Comparison of ENCODE assay signal across 8 mouse cellular contexts in the genomic region with DNA sequence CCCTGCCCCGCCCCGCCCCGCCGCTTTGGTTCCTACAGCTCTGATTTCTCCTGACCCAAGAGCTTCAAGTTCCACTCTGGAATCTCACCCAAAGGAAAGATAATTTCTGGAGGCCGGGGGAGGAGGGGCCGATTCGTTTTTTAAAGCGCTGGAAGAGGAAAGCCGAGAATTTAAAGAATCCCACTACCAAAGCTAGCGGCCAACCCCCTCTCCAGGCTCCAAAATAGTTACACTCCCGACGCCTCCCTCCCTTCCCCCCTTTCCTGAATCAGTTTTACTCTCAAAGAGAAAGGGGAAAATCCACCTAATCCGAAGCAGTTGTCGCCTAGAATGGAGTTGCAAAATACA. TPM values are rescaled to one million over a fixed set of nuclear protein-coding genes. Genes with fewer than 3 reads are reported as not detected.
DNase-seq lines count a peak whose midpoint lies in the region; ATAC-seq and TF ChIP-seq lines count a peak whose summit lies in the region.

Gene Dse (minus strand): TSS at position 213 of the 348 bp plus-strand sequence.

- TF ChIP-seq POLR2A in cerebellum, adult 2 months (IDR thresholded peaks at IDR 0.05; ENCODE audit: borderline replicate concordance, insufficient read depth, low read length): no peak
- TF ChIP-seq POLR2A in limb, embryonic 14.5 days (IDR thresholded peaks at IDR 0.05; ENCODE audit: borderline replicate concordance, extremely low read depth, insufficient read depth, insufficient read length): no peak

- TF ChIP-seq CTCF in cerebellum, adult 2 months (IDR thresholded peaks at IDR 0.05; ENCODE audit: borderline replicate concordance, insufficient read depth, low read depth, low read length): no peak

- peak within 1 kb of the TSS; percentile 75 for H3K4me2 ChIP-seq in lung, embryonic 16.5 days (ENCODE audit: low read depth, low read length)
- peak within 1 kb of the TSS; percentile 76 for H3K4me2 ChIP-seq in forebrain, embryonic 14.5 days (ENCODE audit: low read length)
- H3K4me2 ChIP-seq in limb, embryonic 14.5 days (replicated peaks; ENCODE audit: low read depth, low read length, severe bottlenecking): peak within 1 kb of the TSS; percentile 67
- H3K4me2 ChIP-seq in neural tube, embryonic 14.5 days (ENCODE audit: low read depth, low read length): peak within 1 kb of the TSS; percentile 87

- no peaks in the 10 kb centered on the region for H3K36me3 ChIP-seq in lung, embryonic 16.5 days (ENCODE audit: control insufficient read depth, insufficient read depth, low read length)
- H3K36me3 ChIP-seq in forebrain, embryonic 14.5 days (ENCODE audit: control insufficient read depth, insufficient read depth, low read length): no peaks in the 10 kb centered on the region
- H3K36me3 ChIP-seq in limb, embryonic 14.5 days (ENCODE audit: control insufficient read depth, insufficient read depth, low read length): no peaks in the 10 kb centered on the region
- H3K36me3 ChIP-seq in neural tube, embryonic 14.5 days (ENCODE audit: control insufficient read depth, insufficient read depth, low read length): no peaks in the 10 kb centered on the region

- peak within 1 kb of the TSS; percentile 82 for H3K9ac ChIP-seq in lung, embryonic 16.5 days (ENCODE audit: low read length)
- peak within 1 kb of the TSS; percentile 85 for H3K9ac ChIP-seq in forebrain, embryonic 14.5 days (ENCODE audit: low read length)
- H3K9ac ChIP-seq in limb, embryonic 14.5 days (ENCODE audit: low read depth, low read length, severe bottlenecking): peak within 1 kb of the TSS; percentile 93
- H3K9ac ChIP-seq in neural tube, embryonic 14.5 days (replicated peaks; ENCODE audit: low read depth, low read length): peak within 1 kb of the TSS; percentile 88

- no peak for ATAC-seq in lung, embryonic 16.5 days (ENCODE audit: low read depth)
- ATAC-seq in forebrain, embryonic 14.5 days: peak; percentile 30
- ATAC-seq in limb, embryonic 14.5 days (ENCODE audit: low FRiP score, low read depth): peak; percentile 71
- ATAC-seq in neural tube, embryonic 14.5 days (ENCODE audit: low read depth): no peak; the same call in none of the 2 replicates

- under 1% methylated on average over 14 of the region's 14 CpGs for WGBS in cerebellum, adult 2 months
- under 1% methylated on average over 14 of the region's 14 CpGs for WGBS in lung, embryonic 16.5 days
- under 1% methylated on average over 14 of the region's 14 CpGs for WGBS in forebrain, embryonic 14.5 days
- WGBS in limb, embryonic 14.5 days: 3% methylated on average over 13 of the region's 14 CpGs
- under 1% methylated on average over 14 of the region's 14 CpGs for WGBS in neural tube, embryonic 14.5 days

- H3K27me3 ChIP-seq in cerebellum, adult 2 months (ENCODE audit: control insufficient read depth, insufficient read depth, low read length): no peaks in the 10 kb centered on the region; the same call in 1 of the 2 replicates
- no peaks in the 10 kb centered on the region for H3K27me3 ChIP-seq in lung, embryonic 16.5 days (ENCODE audit: control insufficient read depth, insufficient read depth, low read depth, low read length)
- no peaks in the 10 kb centered on the region for H3K27me3 ChIP-seq in forebrain, embryonic 14.5 days (replicated peaks; ENCODE audit: control insufficient read depth, insufficient read depth, low read length)
- no peaks in the 10 kb centered on the region for H3K27me3 ChIP-seq in limb, embryonic 14.5 days (ENCODE audit: control insufficient read depth, insufficient read depth, low read length)
- H3K27me3 ChIP-seq in neural tube, embryonic 14.5 days (ENCODE audit: control insufficient read depth, insufficient read depth, low read length): no peaks in the 10 kb centered on the region

- no peaks in the 10 kb centered on the region for H3K4me1 ChIP-seq in cerebellum, adult 2 months (ENCODE audit: control insufficient read depth, insufficient read depth, low read length)
- H3K4me1 ChIP-seq in lung, embryonic 16.5 days (replicated peaks; ENCODE audit: control insufficient read depth, insufficient read depth, low read length): peaks cover 14% of the 10 kb centered on the region
- H3K4me1 ChIP-seq in forebrain, embryonic 14.5 days (ENCODE audit: control insufficient read depth, insufficient read depth, low read length): peaks cover 4% of the 10 kb centered on the region; the same call in 1 of the 2 replicates
- H3K4me1 ChIP-seq in limb, embryonic 14.5 days (ENCODE audit: control insufficient read depth, insufficient read depth, low read length): peaks cover 11% of the 10 kb centered on the region; the same call in 1 of the 2 replicates
- no peaks in the 10 kb centered on the region for H3K4me1 ChIP-seq in neural tube, embryonic 14.5 days (ENCODE audit: control insufficient read depth, insufficient read depth, low read length)

- H3K9me3 ChIP-seq in lung, embryonic 16.5 days (ENCODE audit: control insufficient read depth, low read length): no peaks in the 10 kb centered on the region
- H3K9me3 ChIP-seq in forebrain, embryonic 14.5 days (replicated peaks; ENCODE audit: control insufficient read depth, low read length): no peaks in the 10 kb centered on the region
- no peaks in the 10 kb centered on the region for H3K9me3 ChIP-seq in limb, embryonic 14.5 days (ENCODE audit: control insufficient read depth, low read length)
- no peaks in the 10 kb centered on the region for H3K9me3 ChIP-seq in neural tube, embryonic 14.5 days (ENCODE audit: control insufficient read depth, low read length)

- no peak for DNase-seq in cerebellum, adult 2 months
- DNase-seq in cerebellum, postnatal 25 days: no peak
- DNase-seq in lung, adult 18-20 months: no peak
- peak; percentile 57 for DNase-seq in forebrain, embryonic 14.5 days (ENCODE audit: low spot score)
- DNase-seq in limb, embryonic 14.5 days (ENCODE audit: low spot score): peak; percentile 88
- DNase-seq in thymus, adult 18-20 months: no peak

- no peak within 1 kb of the TSS for H3K27ac ChIP-seq in cerebellum, adult 2 months (ENCODE audit: insufficient read depth, low read length)
- H3K27ac ChIP-seq in lung, embryonic 16.5 days (ENCODE audit: low read length): peak within 1 kb of the TSS; percentile 89
- H3K27ac ChIP-seq in forebrain, embryonic 14.5 days (ENCODE audit: low read depth, low read length): peak within 1 kb of the TSS; percentile 52
- peak within 1 kb of the TSS; percentile 97 for H3K27ac ChIP-seq in limb, embryonic 14.5 days (replicated peaks; ENCODE audit: low read depth, low read length)
- H3K27ac ChIP-seq in neural tube, embryonic 14.5 days (ENCODE audit: low read depth, low read length): peak within 1 kb of the TSS; percentile 57

- peak within 1 kb of the TSS; percentile 67 for H3K4me3 ChIP-seq in cerebellum, adult 2 months (replicated peaks; ENCODE audit: insufficient read depth, low read depth, low read length)
- peak within 1 kb of the TSS; percentile 65 for H3K4me3 ChIP-seq in lung, embryonic 16.5 days (ENCODE audit: low read length)
- H3K4me3 ChIP-seq in forebrain, embryonic 14.5 days (ENCODE audit: low read depth, low read length): peak within 1 kb of the TSS; percentile 84
- peak within 1 kb of the TSS; percentile 85 for H3K4me3 ChIP-seq in limb, embryonic 14.5 days (replicated peaks; ENCODE audit: low read length)
- H3K4me3 ChIP-seq in neural tube, embryonic 14.5 days (ENCODE audit: low read depth, low read length): peak within 1 kb of the TSS; percentile 87

RNA-seq across cellular contexts. Expression of gene Dse, which starts in this region (rescaled TPM):
- 1.6 and 1.7 TPM in 2 replicates for polyA plus RNA-seq in cerebellum, adult 2 months (2012; rRNA removed)
- 29.5 and 31.4 TPM in 2 replicates for polyA plus RNA-seq in lung, embryonic 16.5 days (2015; fragmentation: Nextera tagmentation; extraction: Ambion mirVana)
- polyA plus RNA-seq in forebrain, embryonic 14.5 days (2014; fragmentation: Nextera tagmentation; extraction: Ambion mirVana): 6.2 and 7.6 TPM in 2 replicates
- 30.8 and 38.8 TPM in 2 replicates for polyA plus RNA-seq in limb, embryonic 14.5 days (2012; rRNA removed)
- polyA plus RNA-seq in limb, embryonic 14.5 days (2014; fragmentation: Nextera tagmentation; extraction: Ambion mirVana): 49.8 and 50.6 TPM in 2 replicates
- 4.0 and 10.0 TPM in 2 replicates for polyA plus RNA-seq in neural tube, embryonic 14.5 days (2014; fragmentation: Nextera tagmentation; extraction: Ambion mirVana)

Comparison
In these comparisons a context has a peak if more than half of its experiments do, and no peak if none do; other contexts are left out.
1. DNase-seq: peak in forebrain, embryonic 14.5 days (single experiment) and limb, embryonic 14.5 days (single experiment); none in cerebellum, adult 2 months (0 of 2), cerebellum, postnatal 25 days (0 of 2), lung, adult 18-20 months (0 of 2) and thymus, adult 18-20 months (0 of 2).
2. ATAC-seq: peak in forebrain, embryonic 14.5 days (single experiment) and limb, embryonic 14.5 days (single experiment); none in lung, embryonic 16.5 days (single experiment) and neural tube, embryonic 14.5 days (single experiment).
3. Peak in every context shown above with its lines, with median percentiles within 50 percentile points of each other: H3K4me3 ChIP-seq, H3K4me2 ChIP-seq and H3K9ac ChIP-seq.